Mouse (Mus musculus): ENCODE results near the gene Unkl. TPM values are rescaled to one million over a fixed set of nuclear protein-coding genes. Genes with fewer than 3 reads are reported as not detected.
A peak's percentile ranks its signal among the peaks of the same experiment; 100 is the strongest.

Gene Unkl
- polyA plus RNA-seq, 1 experiment from 2014 or later: 6.3 TPM

DNA sequence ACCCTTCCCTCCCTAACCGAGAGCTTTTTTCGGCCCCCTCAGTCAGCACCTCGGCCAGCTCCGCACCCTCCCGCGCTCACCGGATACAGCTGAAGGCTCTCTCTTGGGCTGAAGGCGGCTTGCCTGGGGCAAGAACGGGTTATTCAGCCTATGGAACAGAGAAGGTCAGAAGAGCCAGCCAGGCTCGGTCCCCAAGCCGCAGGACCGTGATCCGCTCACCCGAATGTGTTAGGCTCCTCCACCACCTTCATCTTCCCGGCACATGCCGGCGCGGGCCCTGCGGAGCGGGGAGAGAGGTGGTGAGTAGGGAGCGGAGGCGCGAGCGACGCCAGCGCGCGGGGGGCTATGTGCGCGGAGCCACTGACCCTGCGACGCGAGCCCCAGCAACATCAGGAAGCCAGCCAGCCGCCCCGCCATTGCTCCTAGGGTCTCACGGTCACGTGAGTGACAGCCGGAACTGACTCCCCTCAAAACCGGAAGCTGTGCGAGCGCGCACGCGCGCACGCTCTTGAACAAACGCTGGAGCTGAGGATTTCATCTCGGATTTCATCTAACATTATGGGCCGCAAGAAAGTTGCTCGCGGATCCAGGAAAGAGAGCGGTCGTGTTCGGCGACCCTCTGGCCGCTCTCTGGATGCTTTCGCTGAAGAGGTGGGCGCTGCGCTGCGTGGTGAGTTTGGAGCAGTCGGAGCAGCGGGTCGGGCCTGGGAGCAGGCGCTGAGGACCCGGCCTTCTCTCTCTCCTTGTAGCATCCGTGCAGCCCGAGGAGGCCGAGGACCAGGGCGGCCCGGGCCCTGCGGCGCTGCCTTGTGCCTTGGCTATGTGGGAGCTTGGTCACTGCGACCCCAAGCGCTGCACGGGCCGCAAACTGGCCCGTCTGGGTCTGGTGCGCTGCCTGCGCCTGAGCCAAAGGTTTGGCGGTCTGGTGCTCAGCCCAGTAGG is 51.8 kb downstream of the Unkl start, which contains the start of the genes Gnptg and Tsr3:
Gnptg (minus strand) TSS at position 430 of the 942 bp plus-strand sequence.
Tsr3 (plus strand) TSS at position 476 of the 942 bp plus-strand sequence.
- H3K27me3 ChIP-seq (replicated peaks): no peaks in the 10 kb centered on the region
- peak within 1 kb of the TSS; percentile 99 for H3K9ac ChIP-seq
- peak within 1 kb of the TSS; percentile 71 for H3K27ac ChIP-seq (ENCODE audit: poor library complexity, severe bottlenecking)
- H3K9me3 ChIP-seq (replicated peaks): no peaks in the 10 kb centered on the region
- H3K36me3 ChIP-seq: peaks cover 47% of the 10 kb centered on the region
- peak within 1 kb of the TSS; percentile 100 for H3K4me2 ChIP-seq
- under 1% methylated on average over 79 of the region's 80 CpGs for WGBS
- peaks cover 20% of the 10 kb centered on the region for H3K4me1 ChIP-seq (replicated peaks)
- peak within 1 kb of the TSS; percentile 100 for H3K4me3 ChIP-seq
- peak; percentile 88 for ATAC-seq (ENCODE audit: insufficient number of reproducible peaks, low FRiP score)

- H3K9ac ChIP-seq: no peak overlapping the region
- peaks cover 34% of the 10 kb centered on the region for H3K36me3 ChIP-seq
- H3K4me2 ChIP-seq: no peak overlapping the region
- ATAC-seq (ENCODE audit: insufficient number of reproducible peaks, low FRiP score): no peak
- H3K27ac ChIP-seq (ENCODE audit: poor library complexity, severe bottlenecking): no peak overlapping the region
- H3K27me3 ChIP-seq (replicated peaks): peaks cover 15% of the 10 kb centered on the region
- peaks cover 20% of the 10 kb centered on the region for H3K4me1 ChIP-seq (replicated peaks)
- no peaks in the 10 kb centered on the region for H3K9me3 ChIP-seq (replicated peaks)
- 88% methylated on average over 11 of the region's 11 CpGs for WGBS
- H3K4me3 ChIP-seq: no peak overlapping the region
Measured at GRCm38 (mm10) chr17:25243131-25243780, 55.1 kb downstream of the Unkl start.

DNA sequence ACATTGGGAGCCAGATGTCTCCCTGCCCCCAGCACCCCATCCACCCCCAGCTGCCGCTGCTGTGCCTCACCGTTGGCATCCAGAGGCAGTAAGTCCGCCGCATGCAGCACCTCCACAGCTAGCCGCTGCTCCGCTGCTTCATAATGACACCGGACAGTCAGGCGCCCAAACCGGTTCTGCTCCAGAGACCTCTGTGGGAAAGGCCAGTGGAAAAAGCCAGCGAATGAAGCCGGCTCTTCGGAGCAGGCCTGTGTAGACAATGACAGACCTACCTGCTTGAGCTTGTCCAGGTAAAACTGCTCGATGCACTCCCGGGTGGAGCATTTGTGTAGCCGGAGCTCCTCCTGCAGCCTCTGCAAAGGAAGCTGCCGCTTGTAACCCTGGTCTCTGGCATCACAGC is 56.0 kb downstream of the Unkl start:
- WGBS: 80% methylated on average over 16 of the region's 16 CpGs
- ATAC-seq (ENCODE audit: insufficient number of reproducible peaks, low FRiP score): no peak
- peaks cover 16% of the 10 kb centered on the region for H3K4me1 ChIP-seq (replicated peaks)

DNA sequence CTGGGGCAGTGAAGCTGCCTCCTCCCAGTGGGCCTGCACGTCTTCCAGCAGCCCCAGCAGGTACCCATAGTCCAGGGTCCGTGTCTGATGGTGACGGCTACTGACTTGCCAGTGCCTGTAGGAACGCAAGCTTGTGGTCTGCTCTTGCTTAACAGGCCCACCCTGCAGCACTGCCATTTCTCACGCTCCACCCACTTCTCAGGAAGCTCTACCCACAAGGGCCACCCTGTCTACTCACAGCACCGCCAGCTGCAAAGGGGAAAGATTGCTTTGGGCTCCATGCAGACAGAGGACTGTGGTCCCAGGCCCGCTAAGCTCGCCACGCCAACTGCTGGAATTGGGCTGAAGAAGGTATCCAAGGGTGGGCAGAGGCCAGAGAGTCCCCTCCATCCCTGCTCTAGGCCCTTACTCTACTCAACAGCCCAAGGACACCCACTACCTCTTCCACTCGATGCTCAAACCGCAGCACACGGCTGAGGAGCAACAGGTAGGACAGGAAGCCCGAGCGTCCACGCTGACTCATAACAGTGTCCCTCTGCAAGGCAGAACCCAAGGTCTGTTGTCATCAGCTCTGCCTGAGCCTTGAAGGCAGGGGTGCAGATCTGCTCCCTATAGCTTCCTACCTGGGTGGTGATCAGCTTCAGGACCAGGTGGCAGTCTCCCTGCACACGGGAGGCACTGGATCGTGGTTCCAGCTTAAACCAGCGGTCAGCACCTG is 60.0 kb downstream of the Unkl start:
- Histone ChIP-seq H3K4me1 (replicated peaks) (no peaks in the 10 kb centered on the region), H3K9ac (no peak overlapping the region; the same call in 1 of the 2 replicates), H3K4me3 (no peak overlapping the region), H3K36me3 (peaks cover 19% of the 10 kb centered on the region), H3K4me2 (no peak overlapping the region), H3K27me3 (replicated peaks) (peaks cover 57% of the 10 kb centered on the region), H3K27ac (ENCODE audit: poor library complexity, severe bottlenecking) (no peak overlapping the region), H3K9me3 (replicated peaks) (no peaks in the 10 kb centered on the region)
- WGBS: 74% methylated on average over 18 of the region's 18 CpGs
- no peak for ATAC-seq (ENCODE audit: insufficient number of reproducible peaks, low FRiP score)

More for the DNA sequence above, 56.0 kb downstream of the Unkl start:
- Histone ChIP-seq H3K27ac (ENCODE audit: poor library complexity, severe bottlenecking) (no peak overlapping the region), H3K27me3 (replicated peaks) (peaks cover 25% of the 10 kb centered on the region), H3K36me3 (peaks cover 34% of the 10 kb centered on the region), H3K4me3 (no peak overlapping the region), H3K9me3 (replicated peaks) (no peaks in the 10 kb centered on the region), H3K9ac (no peak overlapping the region), H3K4me2 (no peak overlapping the region)

DNA sequence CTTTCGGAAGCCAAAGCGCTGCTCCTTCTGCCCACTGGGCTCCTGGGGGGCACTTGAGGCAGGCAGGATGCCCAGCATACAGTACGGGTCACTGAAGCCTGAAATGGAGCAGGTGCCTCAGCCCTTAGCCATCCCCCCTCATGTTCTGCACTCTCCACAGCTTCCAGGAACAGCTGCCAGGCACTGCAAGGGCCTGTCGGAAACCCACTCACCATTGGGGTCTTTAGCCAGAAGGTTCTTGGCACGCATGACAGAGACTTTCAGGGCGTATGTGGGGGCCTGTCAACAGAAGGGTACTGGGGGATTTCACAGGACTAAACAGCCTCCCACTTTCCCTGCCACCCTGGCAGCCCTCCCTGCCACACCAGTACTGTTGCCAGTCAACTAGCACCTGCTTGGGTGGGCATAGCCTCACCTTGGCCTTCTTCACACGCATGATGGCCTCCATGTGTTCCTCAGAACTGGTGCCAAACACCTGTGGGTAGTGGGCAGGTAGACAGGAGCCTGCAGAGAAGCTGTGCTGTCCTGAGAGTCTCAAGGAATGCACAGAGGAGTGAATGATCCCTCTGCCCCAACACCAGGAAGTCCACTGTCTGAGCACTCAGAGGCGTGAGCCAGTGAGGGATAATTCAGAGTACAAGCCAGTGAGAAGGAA is 62.1 kb downstream of the Unkl start:
- 74% methylated on average over 8 of the region's 8 CpGs for WGBS
- Histone ChIP-seq H3K4me2 (no peak overlapping the region), H3K27me3 (replicated peaks) (peaks cover 78% of the 10 kb centered on the region), H3K4me1 (replicated peaks) (no peaks in the 10 kb centered on the region), H3K9me3 (replicated peaks) (no peaks in the 10 kb centered on the region), H3K36me3 (no peaks in the 10 kb centered on the region), H3K4me3 (no peak overlapping the region), H3K27ac (ENCODE audit: poor library complexity, severe bottlenecking) (no peak overlapping the region), H3K9ac (no peak overlapping the region)
- ATAC-seq (ENCODE audit: insufficient number of reproducible peaks, low FRiP score): no peak

- H3K4me2 ChIP-seq: no peak overlapping the region
- H3K9me3 ChIP-seq (replicated peaks): no peaks in the 10 kb centered on the region
- no peak overlapping the region for H3K27ac ChIP-seq (ENCODE audit: poor library complexity, severe bottlenecking)
- H3K9ac ChIP-seq: no peak overlapping the region
- H3K4me3 ChIP-seq: no peak overlapping the region
- WGBS: 43% methylated on average over 3 of the region's 3 CpGs
- H3K36me3 ChIP-seq: peaks cover 3% of the 10 kb centered on the region; the same call in 1 of the 2 replicates
- H3K27me3 ChIP-seq (replicated peaks): peaks cover 89% of the 10 kb centered on the region
- peaks cover 12% of the 10 kb centered on the region for H3K4me1 ChIP-seq (replicated peaks)
- ATAC-seq (ENCODE audit: insufficient number of reproducible peaks, low FRiP score): no peak
Measured at GRCm38 (mm10) chr17:25252643-25253042, 64.4 kb downstream of the Unkl start.

DNA sequence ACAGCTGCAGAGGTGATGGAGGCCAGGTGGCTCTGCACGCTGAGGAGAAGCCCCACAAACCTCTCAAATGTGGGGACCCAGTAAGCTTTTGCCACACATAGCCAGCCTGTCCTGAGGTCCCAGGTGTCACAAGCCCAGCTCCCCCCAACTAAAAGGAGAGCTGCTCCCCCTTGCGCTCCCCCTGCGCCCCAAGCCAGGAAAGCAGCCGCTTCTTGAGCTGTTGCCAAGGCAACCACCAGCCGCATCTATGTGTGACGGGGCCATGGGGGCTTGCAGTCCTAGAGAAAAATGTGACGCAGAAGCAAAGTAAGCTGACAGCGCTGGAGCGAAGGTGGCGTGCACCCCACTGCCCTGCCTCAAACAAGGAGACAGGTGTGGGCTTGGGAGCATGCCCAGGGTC is 65.6 kb downstream of the Unkl start:
- Histone ChIP-seq H3K27me3 (replicated peaks) (peaks cover 78% of the 10 kb centered on the region), H3K27ac (ENCODE audit: poor library complexity, severe bottlenecking) (no peak overlapping the region), H3K9me3 (replicated peaks) (no peaks in the 10 kb centered on the region), H3K4me3 (no peak overlapping the region), H3K9ac (no peak overlapping the region), H3K36me3 (peaks cover 6% of the 10 kb centered on the region), H3K4me1 (replicated peaks) (peaks cover 12% of the 10 kb centered on the region), H3K4me2 (no peak overlapping the region)
- WGBS: 38% methylated on average over 10 of the region's 10 CpGs
- no peak for ATAC-seq (ENCODE audit: insufficient number of reproducible peaks, low FRiP score)

DNA sequence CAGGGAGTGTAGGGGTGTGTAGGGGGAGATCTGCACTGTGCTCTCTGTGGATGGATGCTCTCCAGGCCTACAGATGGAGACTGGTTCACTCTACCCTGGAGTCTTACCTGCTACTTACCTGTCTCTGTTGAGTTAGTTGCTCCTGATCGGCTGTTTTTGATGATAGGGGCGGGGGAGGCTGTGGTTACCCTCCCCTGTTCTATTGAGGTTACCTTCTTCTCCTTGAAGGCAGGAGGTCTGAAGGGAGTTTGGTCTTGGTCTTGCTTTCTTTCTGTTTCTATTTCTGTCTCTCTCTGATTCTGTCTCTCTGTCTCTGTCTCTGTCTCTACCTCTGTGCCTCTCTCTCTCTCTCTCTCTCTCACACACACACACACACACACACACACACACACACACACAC is 66.9 kb downstream of the Unkl start:
- H3K27me3 ChIP-seq (replicated peaks): peaks cover 71% of the 10 kb centered on the region
- no peak overlapping the region for H3K27ac ChIP-seq (ENCODE audit: poor library complexity, severe bottlenecking)
- ATAC-seq (ENCODE audit: insufficient number of reproducible peaks, low FRiP score): no peak
- H3K4me3 ChIP-seq: no peak overlapping the region
- H3K9me3 ChIP-seq (replicated peaks): no peaks in the 10 kb centered on the region
- H3K4me2 ChIP-seq: no peak overlapping the region
- H3K4me1 ChIP-seq (replicated peaks): peaks cover 12% of the 10 kb centered on the region
- WGBS: 55% methylated on average over 2 of the region's 2 CpGs
- peaks cover 18% of the 10 kb centered on the region for H3K36me3 ChIP-seq
- no peak overlapping the region for H3K9ac ChIP-seq

DNA sequence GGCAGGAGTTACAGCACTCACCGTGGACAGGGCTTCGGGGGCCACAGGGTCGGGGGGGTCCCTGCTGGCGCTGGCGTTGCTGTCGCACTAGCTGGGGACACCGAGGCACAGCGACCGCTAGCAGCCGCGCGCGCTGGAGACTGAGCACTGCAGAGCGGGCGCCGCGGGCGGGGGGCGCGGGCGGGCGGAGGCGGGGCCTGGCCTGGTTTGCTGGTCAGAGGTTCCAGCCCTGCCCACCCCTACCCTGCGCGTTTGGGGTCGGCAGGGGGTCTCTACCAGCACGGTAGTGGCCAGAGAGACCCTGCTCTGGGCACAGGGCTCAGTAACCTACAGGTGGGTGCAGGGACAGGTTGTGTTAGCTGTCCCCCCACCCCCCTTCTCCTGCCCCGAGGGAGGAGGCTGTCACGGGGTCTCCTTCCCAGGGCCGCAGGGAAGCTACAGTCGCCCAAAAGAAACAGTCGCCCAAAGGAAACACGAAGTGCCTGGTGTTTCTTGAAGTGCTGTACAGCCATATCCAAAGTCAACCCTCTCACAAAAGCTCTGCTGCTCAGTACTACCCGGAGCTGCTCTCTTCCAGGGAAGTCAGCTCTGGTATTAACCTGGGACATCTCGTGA is 68.0 kb downstream of the Unkl start, which contains the start of gene Baiap3:
Baiap3 (minus strand) TSS at position 225 of the 615 bp plus-strand sequence.
- peaks cover 61% of the 10 kb centered on the region for H3K27me3 ChIP-seq (replicated peaks)

GRCm38 (mm10) chr17:25257804-25258261 is 69.6 kb downstream of the Unkl start:
- Histone ChIP-seq H3K9ac (no peak overlapping the region), H3K4me1 (replicated peaks) (peaks cover 12% of the 10 kb centered on the region), H3K4me3 (no peak overlapping the region), H3K36me3 (peaks cover 29% of the 10 kb centered on the region), H3K27me3 (replicated peaks) (peaks cover 45% of the 10 kb centered on the region), H3K4me2 (no peak overlapping the region), H3K27ac (ENCODE audit: poor library complexity, severe bottlenecking) (no peak overlapping the region), H3K9me3 (replicated peaks) (no peaks in the 10 kb centered on the region)
- no peak for ATAC-seq (ENCODE audit: insufficient number of reproducible peaks, low FRiP score)
- 56% methylated on average over 6 of the region's 6 CpGs for WGBS

More for the DNA sequence above, 68.0 kb downstream of the Unkl start, which contains the start of gene Baiap3:
- peak within 1 kb of the TSS; percentile 41 for H3K4me3 ChIP-seq
- H3K9me3 ChIP-seq (replicated peaks): no peaks in the 10 kb centered on the region
- WGBS: 3% methylated on average over 28 of the region's 35 CpGs
- H3K9ac ChIP-seq: peak within 1 kb of the TSS; percentile 49
- peaks cover 23% of the 10 kb centered on the region for H3K36me3 ChIP-seq
- H3K27ac ChIP-seq (ENCODE audit: poor library complexity, severe bottlenecking): no peak within 1 kb of the TSS
- H3K4me2 ChIP-seq: peak within 1 kb of the TSS; percentile 70
- H3K4me1 ChIP-seq (replicated peaks): peaks cover 12% of the 10 kb centered on the region
- peak; percentile 52; the same call in 1 of the 2 replicates for ATAC-seq (ENCODE audit: insufficient number of reproducible peaks, low FRiP score)
